Mouse (Mus musculus) liver, adult 2 months (tissue): ENCODE data around the gene Cox18.

Experiments used
- CTCF ChIP-seq: fragments of 200-500 bp; IDR thresholded peaks from 2 replicates; pipeline ENCODE4 v1.5.1; 2011; ENCODE audit warnings: low read depth, low read length, control low read depth
- POLR2A ChIP-seq: fragments of 200-500 bp; IDR thresholded peaks from 2 replicates; pipeline ENCODE4 v1.6.1; 2011; ENCODE audit warnings: low read length, control low read depth; ENCODE audit not compliant: insufficient read depth; ENCODE audit errors: extremely low read depth

DNA sequence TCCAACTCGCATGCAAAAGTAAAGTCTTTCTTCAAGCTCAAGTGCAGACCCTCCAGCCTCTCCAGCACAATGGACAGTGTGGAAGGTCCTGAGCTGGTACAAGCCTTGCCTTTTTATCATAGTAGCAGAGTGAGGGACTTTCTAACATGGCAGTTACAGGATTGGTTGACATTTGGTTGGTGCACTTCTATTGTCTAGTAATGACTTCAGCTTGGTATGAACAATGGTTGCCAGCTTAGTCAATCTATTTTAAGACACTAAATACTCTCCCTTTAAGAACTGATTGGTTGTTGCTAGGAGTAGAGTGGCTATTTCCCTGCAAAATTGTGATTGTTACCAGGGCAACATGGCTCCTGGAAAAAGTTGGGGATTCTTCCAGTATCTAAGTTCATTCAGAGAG, 45.7 kb downstream of the Cox18 start:
- TF ChIP-seq POLR2A (no peak), CTCF (no peak)
